Mouse (Mus musculus) v-Abl transformed pro-B cells (cell line): ENCODE measurements at regions not wholly inside any gene's neighbourhood (a gene's known extent, or its start where the extent isn't known, plus 50 kb on each side); places are given as distances from the start of the nearest gene placed in this dataset.

Experiments used
- in situ Hi-C, 2 experiments: fragments of 400-800 bp; cut with MboI; formaldehyde crosslinking; loops; one replicate each; pipeline ENCODE4 v1.15.1; 2025; ENCODE audit not compliant: unreplicated experiment in 2 of 2

DNA sequence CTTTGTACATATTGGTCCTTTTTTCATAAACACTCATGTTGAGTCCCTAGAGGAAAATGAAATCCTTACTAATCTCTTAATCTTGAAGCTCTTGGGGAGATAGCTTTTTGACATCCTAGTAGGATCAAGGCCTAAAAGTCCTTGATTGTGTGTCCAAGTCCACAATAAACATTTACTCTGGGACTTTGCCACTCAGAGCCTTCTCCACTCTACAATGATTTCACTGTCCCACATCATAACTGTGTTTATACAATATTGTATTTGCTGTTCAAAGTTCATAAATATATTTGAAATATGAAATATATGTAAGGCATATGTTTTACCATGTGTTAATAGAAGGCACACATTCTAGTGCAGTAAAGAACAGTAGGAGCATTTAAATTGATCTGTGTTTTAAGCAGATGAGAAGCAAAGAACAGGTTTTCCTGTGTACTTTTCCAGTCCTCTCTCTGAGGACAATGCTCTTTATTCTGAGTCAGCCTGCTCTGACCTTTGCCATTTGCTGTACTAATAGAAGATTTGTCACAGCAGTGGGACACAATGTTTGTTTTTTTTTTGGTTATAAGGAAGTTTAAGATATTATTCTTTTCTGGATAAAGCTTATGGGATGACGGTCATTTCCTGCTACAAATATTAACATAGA lies 130.7 kb upstream of the Gprin3 start:
- in situ Hi-C loops, result no loop called here

DNA sequence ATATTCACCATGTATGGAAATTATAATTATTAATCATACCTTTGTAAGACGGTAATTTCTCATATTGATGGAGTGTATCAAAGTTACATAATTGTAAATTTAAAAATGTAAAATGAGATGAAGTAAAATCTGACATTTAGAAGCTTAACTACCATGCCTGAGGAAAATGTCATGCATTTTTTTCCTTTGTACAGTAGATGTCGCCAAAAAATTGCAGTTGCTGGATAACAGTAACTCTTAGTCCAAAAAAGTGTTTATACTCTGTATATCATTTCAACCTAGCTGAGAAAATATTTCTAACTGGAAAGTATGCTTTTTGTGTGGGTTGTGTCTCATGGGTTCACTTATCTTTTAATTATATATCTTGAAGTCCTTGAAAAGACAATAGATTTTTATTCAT lies 110.9 kb upstream of the Gprin3 start:
- in situ Hi-C loops, result no loop called here

DNA sequence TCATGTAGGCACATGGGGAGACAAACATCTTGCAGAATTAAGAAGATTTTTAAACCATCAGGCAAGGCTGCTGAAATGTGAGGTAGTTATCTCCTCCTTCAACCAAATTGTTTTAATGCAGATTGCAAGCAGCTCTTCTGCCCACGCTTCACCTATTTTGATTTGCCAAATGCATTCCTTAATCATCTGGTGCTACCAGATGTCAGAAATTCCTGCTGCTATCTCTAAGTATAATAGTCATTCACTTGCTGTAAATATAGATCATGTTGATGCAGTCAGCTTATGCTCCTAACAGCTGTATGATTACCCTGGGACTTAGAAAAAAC lies 98.8 kb upstream of the Gprin3 start:
- in situ Hi-C loops, result loop anchor here in 1 of 2 experiments (25.0 kb wide), 1 partner anchor 913 kb away; no protein-coding TSS in a partner anchor

DNA sequence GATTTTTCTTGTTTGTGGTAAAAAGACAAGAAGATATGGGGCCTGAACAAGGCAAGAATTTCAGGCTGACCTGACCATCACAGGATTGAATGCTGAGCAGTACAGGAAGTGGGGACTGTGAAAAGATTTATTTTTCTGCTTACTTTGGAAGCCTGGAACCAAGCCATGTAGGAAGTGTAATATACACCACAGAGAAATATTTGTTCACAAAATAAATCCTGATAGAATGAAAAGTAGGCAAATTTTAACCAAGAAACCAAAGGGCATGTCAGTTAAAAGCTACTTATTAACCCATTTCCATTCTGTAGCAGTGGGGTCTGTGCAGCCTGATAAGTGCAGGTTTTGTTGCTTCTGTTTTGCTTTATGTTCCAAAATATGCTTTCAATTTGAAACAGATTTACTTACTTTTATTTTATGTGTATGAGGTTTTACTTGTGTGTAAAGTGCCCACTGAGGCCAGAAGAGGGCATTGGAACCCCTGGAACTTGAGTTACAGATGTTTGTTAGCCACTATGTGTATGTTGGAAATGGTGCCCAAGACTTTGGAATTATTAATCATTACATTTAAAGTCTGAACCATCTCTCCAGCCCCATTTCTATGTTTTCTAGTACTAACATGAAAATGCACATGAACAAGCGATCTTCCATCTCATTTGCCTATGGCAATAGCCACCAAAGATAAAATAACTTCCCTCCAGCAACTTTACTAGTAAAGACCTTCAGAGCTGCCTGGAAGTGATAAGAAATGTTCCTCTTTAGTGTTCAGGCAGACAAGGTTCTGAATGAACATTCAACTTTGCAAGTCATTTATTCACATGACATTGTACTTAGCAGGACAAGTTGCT lies 98.2 kb upstream of the Gprin3 start:
- in situ Hi-C loops, result loop anchor here in 1 of 2 experiments (25.0 kb wide), 1 partner anchor 912 kb away; no protein-coding TSS in a partner anchor

DNA sequence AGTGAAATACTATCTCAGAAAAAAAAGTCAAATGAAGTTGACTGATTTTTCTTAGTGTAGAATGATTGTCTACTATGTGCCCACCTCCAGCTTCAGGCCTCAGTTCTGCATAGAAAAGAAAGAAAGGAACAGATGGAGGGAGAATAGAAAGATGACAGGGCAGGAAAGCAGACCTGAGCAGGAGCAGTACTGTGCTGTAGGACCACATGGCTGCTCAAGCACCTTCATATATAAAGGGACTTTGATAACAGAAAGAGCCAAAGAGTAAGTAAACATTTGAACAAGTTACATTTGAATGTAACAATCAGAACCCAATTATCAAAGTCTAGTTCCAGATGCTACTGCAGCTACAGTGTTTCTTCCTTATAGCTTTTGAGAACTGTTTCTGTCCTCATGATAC lies 96.9 kb upstream of the Gprin3 start:
- in situ Hi-C loops, result loop anchor here in 1 of 2 experiments (25.0 kb wide), 1 partner anchor 911 kb away; no protein-coding TSS in a partner anchor

DNA sequence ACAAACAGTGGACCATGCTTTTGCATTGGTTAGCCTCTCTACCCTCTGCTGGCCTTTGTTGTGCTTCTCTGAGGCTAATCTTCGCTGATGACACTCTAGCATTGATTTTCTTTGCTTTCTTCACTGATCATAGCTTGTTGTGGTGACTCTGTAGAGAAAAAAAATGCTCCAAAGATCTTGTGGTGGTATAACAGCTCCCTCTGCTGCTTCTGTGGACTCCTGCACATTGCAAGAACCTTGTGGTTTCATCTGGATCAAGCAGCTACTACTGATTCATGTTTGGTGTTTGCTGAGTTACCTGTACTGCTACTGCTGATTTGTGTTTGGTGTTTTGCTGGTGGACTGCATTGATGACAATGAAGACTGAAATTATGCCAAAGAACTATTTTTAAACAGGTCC lies 74.7 kb upstream of the Gprin3 start:
- in situ Hi-C loops, result loop anchor here (5.0 to 25.0 kb wide), 3 partner anchors 479 to 889 kb away; partner anchors contain the start of gene Fam13a (in 2 of the 2)

DNA sequence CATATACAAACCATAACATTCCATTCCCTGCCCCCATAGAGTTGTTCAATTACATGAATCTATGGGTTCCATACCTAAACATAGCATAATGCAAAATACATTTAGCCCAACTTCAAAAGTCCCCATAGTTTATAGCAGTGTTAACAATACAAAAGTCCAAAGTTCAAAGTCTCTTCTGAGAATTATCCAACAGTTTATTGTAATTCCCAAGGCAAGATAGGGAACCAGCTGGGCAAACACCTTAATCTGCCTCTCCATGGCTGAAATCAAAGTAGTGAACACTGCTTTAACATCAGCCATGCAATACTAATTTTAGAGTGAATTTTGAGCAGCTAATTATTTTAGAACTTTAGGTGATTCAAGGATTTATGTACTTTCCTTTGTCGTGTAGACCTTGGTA lies 72.7 kb upstream of the Gprin3 start:
- in situ Hi-C loops, result loop anchor here (5.0 to 25.0 kb wide), 4 partner anchors 661 to 896 kb away; partner anchors contain the start of gene Herc3 (in 1 of the 2)

DNA sequence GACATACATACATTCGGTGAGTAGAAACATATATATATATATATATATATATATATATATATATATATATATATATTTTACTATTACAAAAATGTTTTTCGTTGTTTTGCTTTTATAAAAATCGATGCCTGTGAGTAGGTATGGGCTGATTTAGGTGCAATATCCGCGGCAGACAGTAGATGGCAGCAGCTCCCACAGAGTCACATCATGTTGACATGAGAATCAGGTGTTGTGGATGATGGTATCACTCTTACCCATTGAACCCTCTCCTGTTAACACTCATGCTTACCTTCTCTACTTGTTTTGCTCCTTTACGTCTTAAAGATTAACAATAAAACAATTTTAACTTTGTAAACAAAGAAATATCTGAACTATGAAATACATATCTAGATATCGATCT lies 72.0 kb upstream of the Gprin3 start:
- in situ Hi-C loops, result loop anchor here (5.0 to 25.0 kb wide), 4 partner anchors 661 to 896 kb away; partner anchors contain the start of gene Herc3 (in 1 of the 2)

DNA sequence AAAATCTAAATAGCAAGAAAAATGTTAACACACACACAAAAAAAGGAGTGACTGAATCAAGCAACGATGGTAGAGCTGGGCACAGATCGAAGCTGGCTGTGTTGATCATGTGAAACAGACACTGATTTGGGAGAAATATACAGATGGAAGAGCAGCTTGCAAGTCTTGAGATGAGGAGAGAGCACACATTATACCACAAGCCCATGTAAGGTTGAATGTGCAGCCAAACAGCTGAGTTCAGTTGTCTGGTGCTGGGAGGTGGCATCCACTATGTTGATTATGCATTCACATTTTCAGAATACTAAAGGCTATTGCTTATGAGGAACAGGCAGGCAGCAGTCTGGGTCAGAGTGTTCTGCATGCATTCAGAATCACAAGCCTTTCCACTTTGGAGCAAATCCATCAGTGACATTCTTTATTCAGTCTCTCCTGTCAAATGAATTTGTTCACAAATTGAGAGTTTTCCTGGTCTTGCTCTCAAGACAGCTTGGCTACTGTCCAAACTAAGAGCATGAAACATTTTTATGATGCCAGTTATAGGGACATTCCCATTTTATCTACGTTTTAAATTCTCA lies 63.0 kb upstream of the Gprin3 start:
- in situ Hi-C loops, result loop anchor here in 1 of 2 experiments (25.0 kb wide), 1 partner anchor 652 kb away; the partner anchor contains the start of gene Herc3

DNA sequence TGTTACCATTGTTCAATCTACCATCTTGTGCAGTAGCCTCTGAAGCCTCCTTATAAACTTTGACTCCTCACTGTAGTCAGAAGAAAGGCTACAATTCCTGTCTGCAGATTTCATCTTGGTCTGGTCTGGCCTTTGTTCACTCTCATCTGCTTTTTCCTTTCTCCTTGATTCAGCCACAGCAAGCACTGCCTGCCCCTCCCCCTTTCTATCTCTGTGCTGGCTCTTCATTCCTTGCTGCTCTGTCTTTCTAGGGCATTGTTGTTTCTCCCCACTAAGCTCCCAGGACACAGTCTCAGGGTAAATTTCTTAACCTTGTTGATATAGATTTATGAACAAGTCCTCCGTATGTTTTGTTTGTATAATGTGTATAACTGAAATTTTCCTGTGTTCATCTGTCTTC lies 62.3 kb upstream of the Gprin3 start:
- in situ Hi-C loops, result loop anchor here in 1 of 2 experiments (25.0 kb wide), 1 partner anchor 651 kb away; the partner anchor contains the start of gene Herc3

DNA sequence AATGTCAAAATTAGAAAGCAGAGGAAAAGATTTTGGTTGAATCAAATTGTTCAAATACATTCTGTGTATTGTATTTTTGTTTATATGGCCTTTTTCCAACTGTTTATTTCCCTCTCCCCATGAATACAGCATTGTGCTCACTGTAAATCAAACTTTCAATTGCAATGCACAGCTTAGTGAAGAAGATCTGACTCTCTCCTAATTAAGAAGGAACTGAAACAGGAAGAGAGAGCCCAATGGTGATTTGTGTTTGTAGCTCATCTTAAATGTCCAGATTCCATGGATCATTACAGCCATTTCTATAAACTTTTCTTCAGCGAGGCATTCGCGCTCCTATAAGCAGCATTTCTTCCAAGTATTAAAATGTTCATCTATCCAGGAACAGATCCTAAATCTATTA lies 57.9 kb upstream of the Gprin3 start:
- in situ Hi-C loops, result loop anchor here (5.0 to 25.0 kb wide), 2 partner anchors 232 to 647 kb away; partner anchors contain the start of gene Herc3 (in 1 of the 2)

DNA sequence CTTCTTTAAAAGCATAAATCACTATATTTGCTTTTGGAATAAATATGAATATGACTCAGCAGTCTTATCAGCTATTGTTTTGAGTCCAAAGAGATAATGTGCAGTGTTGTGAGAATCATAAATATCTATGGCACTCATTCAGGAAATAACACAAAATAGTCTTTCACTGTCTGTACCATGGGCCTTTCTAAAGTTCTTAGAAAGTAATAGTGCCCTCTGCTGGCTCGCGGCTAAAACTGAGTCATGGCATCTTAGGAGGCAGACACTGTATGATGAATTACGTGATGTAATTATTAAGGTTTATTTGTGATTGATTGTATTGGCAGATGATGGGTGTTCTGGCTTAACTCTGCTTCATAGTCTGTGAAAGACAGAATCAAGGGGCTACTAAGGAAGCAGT lies 57.5 kb upstream of the Gprin3 start:
- in situ Hi-C loops, result loop anchor here (5.0 to 25.0 kb wide), 2 partner anchors 231 to 646 kb away; partner anchors contain the start of gene Herc3 (in 1 of the 2)
